Mouse (Mus musculus) olfactory bulb, adult 2 months (tissue): ENCODE measurements around the gene Edem2. TPM values are rescaled to one million over a fixed set of nuclear protein-coding genes. Genes with fewer than 3 reads are reported as not detected.

Experiments used
- H3K27ac ChIP-seq: fragments of 200-500 bp; 2 replicates; pipeline ENCODE4 v1.5.1; 2012; ENCODE audit warnings: low read depth, low read length; ENCODE audit not compliant: insufficient read depth
- H3K4me1 ChIP-seq: fragments of 200-500 bp; 2 replicates; pipeline ENCODE4 v1.6.1; 2012; ENCODE audit warnings: low read length; ENCODE audit not compliant: control insufficient read depth, insufficient read depth
- H3K4me3 ChIP-seq: fragments of 200-500 bp; 2 replicates; pipeline ENCODE4 v1.5.1; 2012; ENCODE audit warnings: mild to moderate bottlenecking, low read depth, low read length, moderate library complexity; ENCODE audit not compliant: insufficient read depth
- CTCF ChIP-seq: fragments of 200-500 bp; IDR thresholded peaks from 2 replicates; pipeline ENCODE4 v1.5.1; 2012; ENCODE audit warnings: low read depth, mild to moderate bottlenecking, low read length, moderate library complexity; ENCODE audit not compliant: insufficient read depth
- POLR2A ChIP-seq: fragments of 200-500 bp; IDR thresholded peaks from 2 replicates; pipeline ENCODE4 v1.6.1; 2012; ENCODE audit warnings: mild to moderate bottlenecking, low read depth, low read length, moderate library complexity; ENCODE audit not compliant: insufficient read depth
- WGBS: fragments of 180-500 bp; shearing (Covaris S2); methylation state at CpG from one replicate; pipeline ENCODE4 v1.1.7; 2018; 5-methylcytosine and 5-hydroxymethylcytosine counted together
- polyA plus RNA-seq: library from polyadenylated mRNA; stranded (reverse); fragments of >200 nt; gene quantifications from 2 replicates; pipeline ENCODE4 v1.2.4, GENCODE M21; 2012; ENCODE audit warnings: low replicate concordance; ENCODE audit not compliant: missing spikeins, insufficient read depth, insufficient read length

Edem2 gene
- polyA plus RNA-seq, 1 experiment: not detected

DNA sequence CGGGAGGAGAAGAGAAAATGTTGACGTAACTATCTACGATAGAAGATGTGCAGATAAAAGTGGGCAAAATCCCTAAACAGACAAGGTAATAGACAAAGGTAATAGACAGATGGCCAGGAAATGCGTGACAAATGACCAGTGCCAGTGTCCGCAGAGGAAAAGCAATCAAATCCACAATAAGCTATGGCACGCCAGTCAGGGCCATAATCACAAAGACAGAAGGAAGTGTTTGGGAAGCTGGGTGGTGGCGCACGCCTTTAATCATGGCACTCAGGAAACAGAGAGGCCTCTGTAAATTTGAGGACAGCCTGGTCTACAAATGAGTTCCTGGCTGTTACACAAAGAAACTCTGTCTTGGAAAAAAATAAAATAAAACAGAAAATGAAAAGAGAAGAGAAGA, 48.1 kb downstream of the Edem2 start:
- no peak overlapping the region for H3K27ac ChIP-seq
- TF ChIP-seq CTCF (no peak), POLR2A (no peak)
- no peak overlapping the region for H3K4me3 ChIP-seq
- H3K4me1 ChIP-seq: peaks cover 2% of the 10 kb centered on the region; the same call in 1 of the 2 replicates
- 79% methylated on average over 8 of the region's 8 CpGs for WGBS

DNA sequence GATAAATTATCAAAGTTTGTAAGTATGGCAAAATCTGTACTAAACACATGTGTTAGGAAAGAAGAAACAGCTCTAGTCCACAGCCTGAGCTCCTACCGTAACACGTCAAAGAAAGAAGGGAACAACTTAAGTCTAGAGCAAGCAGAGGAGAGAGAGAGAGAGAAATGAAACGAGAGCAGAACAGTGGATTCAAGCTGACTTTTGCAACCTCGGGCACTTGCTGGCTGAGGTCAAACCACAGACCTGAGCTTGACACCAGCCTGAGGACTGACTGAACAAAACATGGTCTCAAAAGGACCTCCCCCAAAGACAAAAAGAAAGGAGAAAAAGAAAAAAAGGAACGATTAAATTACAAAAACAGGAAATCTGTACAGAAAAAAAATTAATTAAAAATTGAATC, 48.7 kb downstream of the Edem2 start:
- TF ChIP-seq CTCF (no peak), POLR2A (no peak)
- 59% methylated on average over 5 of the region's 5 CpGs for WGBS
- Histone ChIP-seq H3K27ac (no peak overlapping the region), H3K4me3 (no peak overlapping the region), H3K4me1 (peaks cover 2% of the 10 kb centered on the region; the same call in 1 of the 2 replicates)

DNA sequence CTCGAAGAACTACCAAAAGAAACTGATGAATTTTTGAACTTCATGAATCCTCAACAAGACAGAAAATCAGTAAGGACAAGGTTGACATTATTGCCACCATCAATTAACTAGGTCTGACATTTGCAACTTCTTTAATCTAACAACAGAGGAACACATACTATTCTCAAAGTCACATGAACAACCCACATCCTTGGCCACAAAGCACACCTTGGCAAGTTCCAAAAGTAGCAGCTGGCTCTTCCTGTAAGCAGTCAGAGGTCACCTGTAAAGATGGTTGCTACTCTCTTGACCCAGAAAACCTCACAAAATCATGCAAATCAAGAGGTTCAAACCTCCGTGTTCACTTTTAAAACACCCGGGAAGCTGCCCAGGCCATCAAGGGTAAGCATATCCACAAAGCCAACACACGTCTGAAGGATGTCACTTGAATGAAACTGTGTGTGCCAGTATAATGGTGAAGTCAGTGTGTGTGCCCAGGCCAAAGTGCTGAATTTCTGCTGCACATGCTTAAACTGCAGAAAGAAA, 49.6 kb downstream of the Edem2 start:
- TF ChIP-seq POLR2A (no peak), CTCF (no peak)
- no peak overlapping the region for H3K4me3 ChIP-seq
- no peak overlapping the region for H3K27ac ChIP-seq
- 67% methylated on average over 4 of the region's 4 CpGs for WGBS
- peaks cover 2% of the 10 kb centered on the region; the same call in 1 of the 2 replicates for H3K4me1 ChIP-seq

DNA sequence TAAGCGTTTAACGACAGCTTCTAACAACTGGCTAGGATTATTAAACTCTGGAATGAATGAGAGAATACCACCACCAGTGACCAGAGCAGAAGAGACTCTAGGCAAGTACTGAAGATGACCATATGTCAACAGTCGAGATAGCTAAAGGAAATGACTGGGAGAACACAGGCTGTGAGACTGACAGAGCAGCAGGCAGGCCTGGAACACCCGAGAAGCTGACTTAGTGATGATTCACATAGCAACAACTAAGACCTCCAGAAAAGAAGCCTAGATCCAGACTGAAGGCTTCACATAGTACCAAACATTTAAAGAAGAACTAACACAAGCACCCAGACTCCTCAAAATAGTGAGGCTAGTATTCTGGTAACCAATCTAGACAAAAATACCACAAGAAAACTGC, 54.2 kb downstream of the Edem2 start:
- TF ChIP-seq POLR2A: no peak
- no peak for TF ChIP-seq CTCF
- Histone ChIP-seq H3K27ac (no peak overlapping the region), H3K4me3 (no peak overlapping the region), H3K4me1 (no peaks in the 10 kb centered on the region; the same call in 1 of the 2 replicates)
- 53% methylated on average over 4 of the region's 4 CpGs for WGBS

DNA sequence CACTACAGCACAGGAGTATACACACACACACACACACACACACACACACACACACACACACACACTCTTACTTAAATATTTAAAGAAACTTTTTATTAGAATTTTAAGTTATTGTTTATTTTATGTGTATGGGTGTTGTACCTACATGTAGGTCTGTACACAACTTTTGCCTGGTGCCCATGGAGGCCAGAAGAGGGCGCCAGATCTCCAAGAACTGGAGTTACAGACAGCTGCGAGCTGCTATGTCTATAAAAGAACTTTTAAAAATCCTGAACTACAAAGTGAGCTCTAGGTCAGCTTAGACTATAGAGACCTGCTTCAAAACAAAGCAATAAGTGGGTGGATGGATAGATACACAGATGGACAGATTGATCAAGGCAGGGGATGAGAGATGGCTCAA, 55.7 kb downstream of the Edem2 start:
- 27% methylated on average over 2 of the region's 2 CpGs for WGBS
- Histone ChIP-seq H3K4me3 (no peak overlapping the region), H3K27ac (no peak overlapping the region), H3K4me1 (no peaks in the 10 kb centered on the region; the same call in 1 of the 2 replicates)
- TF ChIP-seq CTCF (no peak), POLR2A (no peak)

DNA sequence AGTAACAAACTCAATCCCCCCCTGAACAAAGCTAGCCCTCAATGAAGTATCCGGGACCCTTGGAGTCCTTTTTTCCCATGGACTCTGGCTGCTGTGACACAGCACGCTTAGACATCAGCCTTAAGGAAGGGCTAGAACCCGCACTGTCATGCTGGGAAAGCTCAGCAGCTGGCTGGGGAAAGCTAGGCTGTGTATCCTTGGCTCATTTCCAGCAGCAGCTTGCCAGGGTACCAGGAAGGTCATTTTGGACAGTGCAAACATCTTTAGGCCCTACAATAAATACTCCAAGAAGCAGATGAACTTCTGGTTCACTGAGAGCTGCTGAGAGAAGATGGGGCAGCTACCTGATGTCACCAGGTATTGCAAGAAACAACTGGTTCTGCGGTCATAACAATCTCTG, 58.0 kb downstream of the Edem2 start:
- TF ChIP-seq POLR2A: no peak
- no peak for TF ChIP-seq CTCF
- Histone ChIP-seq H3K4me1 (no peaks in the 10 kb centered on the region), H3K27ac (no peak overlapping the region), H3K4me3 (no peak overlapping the region)
- WGBS: 53% methylated on average over 4 of the region's 4 CpGs

DNA sequence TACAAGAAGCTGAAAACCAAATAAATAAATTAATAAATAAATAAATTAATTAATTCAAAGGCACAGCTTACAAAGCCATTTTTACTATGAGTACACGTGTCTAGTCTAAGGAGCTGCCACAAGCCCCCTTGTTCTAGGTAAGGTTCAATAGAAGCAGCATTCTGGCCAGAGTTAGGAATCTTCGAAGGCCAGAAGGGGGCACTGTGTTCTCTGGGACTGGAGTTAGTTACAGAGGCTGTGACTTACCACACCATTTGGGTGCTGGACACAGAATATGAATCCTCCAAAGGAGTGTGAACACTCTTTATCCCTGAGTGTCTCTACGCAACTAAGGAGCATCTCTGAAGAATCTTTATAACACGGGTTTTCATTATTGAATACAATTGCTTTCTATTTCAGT, 60.8 kb downstream of the Edem2 start:
- no peak for TF ChIP-seq POLR2A
- TF ChIP-seq CTCF: no peak
- H3K27ac ChIP-seq: no peak overlapping the region
- H3K4me1 ChIP-seq: no peaks in the 10 kb centered on the region
- H3K4me3 ChIP-seq: no peak overlapping the region
- WGBS: 81% methylated on average over 4 of the region's 4 CpGs

DNA sequence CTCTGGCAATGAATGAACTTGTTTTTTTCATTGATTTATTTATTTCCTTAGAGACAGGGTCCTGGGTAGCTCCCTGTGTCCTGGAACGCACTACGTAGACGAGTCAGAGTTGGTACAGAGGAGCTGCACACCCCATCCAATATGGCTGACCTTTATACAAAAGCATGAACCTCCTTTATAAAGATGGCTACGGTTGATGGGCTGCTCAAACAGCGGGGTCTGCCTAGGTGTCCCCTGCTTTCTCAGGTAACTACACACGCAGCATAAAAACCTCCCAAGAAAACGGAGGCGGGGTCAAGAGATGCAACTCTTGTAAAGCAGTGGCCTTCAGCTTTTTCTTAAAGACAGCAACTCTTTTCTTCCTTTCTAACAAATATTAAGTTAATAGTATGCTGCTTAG, 61.4 kb downstream of the Edem2 start:
- no peak overlapping the region for H3K4me3 ChIP-seq
- no peak for TF ChIP-seq CTCF
- no peak for TF ChIP-seq POLR2A
- WGBS: 95% methylated on average over 8 of the region's 8 CpGs
- no peaks in the 10 kb centered on the region for H3K4me1 ChIP-seq
- H3K27ac ChIP-seq: no peak overlapping the region

DNA sequence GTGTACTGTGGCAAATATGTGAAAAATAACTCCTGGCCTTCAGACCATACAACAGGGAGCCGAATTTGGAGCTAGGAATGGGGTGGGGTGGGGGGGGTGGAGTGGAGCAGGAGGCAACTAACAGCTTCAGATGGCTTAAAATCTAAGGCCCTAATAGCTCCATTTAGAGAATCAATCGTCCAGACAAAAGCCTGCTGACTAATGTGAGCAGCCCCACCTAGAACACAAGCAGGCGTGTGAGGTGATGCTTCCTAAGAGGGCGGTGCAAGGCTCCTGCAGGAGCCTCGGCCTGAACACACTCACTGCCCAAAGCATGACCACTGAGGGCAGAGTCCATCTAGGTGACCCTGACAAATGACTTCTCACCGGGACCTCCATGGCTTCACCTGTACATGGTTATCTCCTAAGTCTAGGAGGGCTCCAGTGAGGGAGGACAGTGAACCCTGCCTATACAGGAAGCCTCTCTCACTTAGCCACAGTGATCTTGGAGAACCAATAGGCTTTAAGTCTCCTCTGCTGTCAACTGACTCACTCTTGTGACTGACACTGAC, 65.3 kb downstream of the Edem2 start:
- Histone ChIP-seq H3K4me3 (no peak overlapping the region), H3K27ac (no peak overlapping the region), H3K4me1 (no peaks in the 10 kb centered on the region)
- TF ChIP-seq POLR2A (no peak), CTCF (no peak)
- 73% methylated on average over 6 of the region's 6 CpGs for WGBS

DNA sequence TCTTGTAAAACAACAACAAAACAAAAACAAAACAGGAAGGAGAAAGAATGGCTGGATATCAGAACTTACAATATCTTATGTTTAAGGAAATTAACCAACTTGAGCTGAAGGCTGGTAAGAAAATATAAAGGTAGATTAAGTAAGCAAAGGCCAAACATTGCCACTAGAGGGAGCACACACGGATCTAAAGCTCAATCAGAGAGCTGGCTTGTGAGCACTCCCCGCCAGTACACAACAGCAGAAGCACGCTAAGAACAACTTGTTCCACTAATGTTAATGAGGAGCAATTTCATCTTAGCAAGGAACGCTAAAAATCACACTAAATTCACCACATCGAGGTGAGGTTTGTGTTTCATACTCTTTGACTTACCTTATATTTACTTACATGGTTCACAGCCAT, 66.2 kb downstream of the Edem2 start:
- 7% methylated on average over 5 of the region's 5 CpGs for WGBS
- Histone ChIP-seq H3K4me3 (no peak overlapping the region), H3K27ac (no peak overlapping the region), H3K4me1 (no peaks in the 10 kb centered on the region)
- no peak for TF ChIP-seq POLR2A
- no peak for TF ChIP-seq CTCF
